Mouse (Mus musculus): Measurements from ENCODE around the gene Cldn6. TPM values are rescaled to one million over a fixed set of nuclear protein-coding genes. Genes with fewer than 3 reads are reported as not detected.

Cldn6 gene
- polyA plus RNA-seq, 1 experiment from 2014 or later, result 6.3 TPM

DNA sequence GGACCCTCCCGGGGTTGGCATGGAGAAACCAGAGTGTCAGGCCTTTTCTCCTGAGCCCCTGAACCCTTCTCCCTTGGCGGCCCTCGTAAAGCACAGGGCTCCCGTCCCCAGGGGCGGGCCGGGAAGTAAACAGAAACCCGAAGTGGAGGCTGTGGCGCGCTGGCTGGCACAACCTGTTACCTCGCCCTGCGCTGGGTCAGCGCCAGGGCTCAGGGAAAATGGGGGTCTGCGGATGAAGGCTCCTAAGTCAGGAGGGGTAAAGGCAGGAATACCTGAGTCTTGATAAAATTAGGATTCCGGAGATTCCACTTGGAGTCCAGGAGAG, 18.2 kb upstream of the Cldn6 start:
- Histone ChIP-seq H3K36me3 (ENCODE audit: insufficient read depth, low read length) (no peaks in the 10 kb centered on the region), H3K9me3 (ENCODE audit: low read length) (no peaks in the 10 kb centered on the region), H3K27ac (ENCODE audit: low read length) (no peak overlapping the region), H3K4me3 (ENCODE audit: low read depth, low read length) (peak overlapping the region; percentile 42), H3K4me1 (ENCODE audit: insufficient read depth, low read depth, low read length) (no peaks in the 10 kb centered on the region), H3K27me3 (replicated peaks; ENCODE audit: insufficient read depth, low read length) (peaks cover 8% of the 10 kb centered on the region; the same call in 1 of the 2 replicates), H3K4me2 (replicated peaks; ENCODE audit: low read depth, low read length) (peak overlapping the region; percentile 63), H3K9ac (replicated peaks; ENCODE audit: low read depth) (0 out of 2 replicates have a peak overlapping the region, but pooled peaks have one; percentile 3)
- ATAC-seq (peak; percentile 65), DNase-seq (ENCODE audit: low spot score) (no peak)
- 2% methylated on average over 13 of the region's 14 CpGs for WGBS
- TF ChIP-seq CTCF (IDR thresholded peaks at IDR 0.05), result no peak
- no peak for TF ChIP-seq EP300 (IDR thresholded peaks at IDR 0.05)

DNA sequence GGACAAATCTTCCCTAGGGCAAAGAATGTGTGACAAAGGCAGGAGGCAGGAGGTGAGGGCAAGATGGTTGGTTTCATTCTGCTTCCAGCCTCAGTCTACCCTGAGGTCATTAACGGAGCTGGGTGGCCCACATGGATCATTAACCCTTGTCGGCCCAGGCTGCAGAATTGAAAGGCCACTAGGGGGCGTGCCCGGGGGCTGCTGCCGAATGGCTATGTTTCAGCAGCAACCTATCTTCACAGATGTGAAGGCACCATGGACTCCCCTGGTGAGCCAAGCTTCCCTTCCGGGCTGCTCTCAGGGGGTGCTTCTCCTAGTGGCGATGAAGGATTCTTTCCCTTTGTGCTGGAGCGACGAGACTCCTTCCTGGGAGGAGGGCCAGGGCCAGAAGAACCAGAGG, 17.5 kb upstream of the Cldn6 start:
- Histone ChIP-seq H3K9me3 (ENCODE audit: low read length) (no peaks in the 10 kb centered on the region), H3K4me3 (ENCODE audit: low read depth, low read length) (no peak overlapping the region), H3K4me2 (replicated peaks; ENCODE audit: low read depth, low read length) (no peak overlapping the region; the same call in 1 of the 2 replicates), H3K9ac (replicated peaks; ENCODE audit: low read depth) (no peak overlapping the region), H3K27ac (ENCODE audit: low read length) (no peak overlapping the region), H3K27me3 (replicated peaks; ENCODE audit: insufficient read depth, low read length) (peaks cover 8% of the 10 kb centered on the region; the same call in 1 of the 2 replicates), H3K36me3 (ENCODE audit: insufficient read depth, low read length) (no peaks in the 10 kb centered on the region), H3K4me1 (ENCODE audit: insufficient read depth, low read depth, low read length) (no peaks in the 10 kb centered on the region)
- DNase-seq (ENCODE audit: low spot score) (no peak), ATAC-seq (no peak)
- TF ChIP-seq CTCF (IDR thresholded peaks at IDR 0.05) (peak; percentile 59), EP300 (IDR thresholded peaks at IDR 0.05) (no peak)
- WGBS, result 2% methylated on average over 9 of the region's 9 CpGs

DNA sequence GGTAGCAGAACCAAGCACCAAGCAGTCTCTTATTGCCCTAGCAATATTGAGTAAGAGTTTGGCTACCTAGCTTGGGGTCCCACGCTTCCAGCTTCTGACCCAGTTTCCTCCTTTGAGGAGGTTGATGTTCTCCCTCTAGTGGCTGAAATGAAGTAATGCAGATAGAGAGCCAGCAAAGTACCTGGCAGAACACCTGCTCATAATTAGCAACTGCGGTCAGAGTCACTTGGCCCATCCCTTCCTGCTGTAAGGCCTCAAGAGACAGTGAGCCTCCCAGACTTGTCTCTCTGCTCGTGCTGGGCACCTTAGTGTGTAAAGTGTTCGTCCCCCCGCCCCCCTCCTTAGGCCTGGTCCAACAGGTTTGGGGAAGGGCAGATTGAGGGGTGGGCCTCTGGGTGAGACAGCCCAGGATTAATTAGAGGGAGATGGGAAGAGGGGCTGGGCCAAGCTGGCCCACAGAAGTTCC, 14.5 kb upstream of the Cldn6 start:
- 19% methylated on average over 5 of the region's 5 CpGs for WGBS
- Histone ChIP-seq H3K4me1 (ENCODE audit: insufficient read depth, low read depth, low read length) (no peaks in the 10 kb centered on the region), H3K9me3 (ENCODE audit: low read length) (no peaks in the 10 kb centered on the region), H3K9ac (replicated peaks; ENCODE audit: low read depth) (no peak overlapping the region), H3K4me3 (ENCODE audit: low read depth, low read length) (no peak overlapping the region), H3K4me2 (replicated peaks; ENCODE audit: low read depth, low read length) (no peak overlapping the region), H3K27ac (ENCODE audit: low read length) (no peak overlapping the region), H3K27me3 (replicated peaks; ENCODE audit: insufficient read depth, low read length) (peaks cover 8% of the 10 kb centered on the region; the same call in 1 of the 2 replicates), H3K36me3 (ENCODE audit: insufficient read depth, low read length) (peaks cover 13% of the 10 kb centered on the region; the same call in 1 of the 2 replicates)
- TF ChIP-seq CTCF (IDR thresholded peaks at IDR 0.05) (peak; percentile 82), EP300 (IDR thresholded peaks at IDR 0.05) (no peak)
- ATAC-seq (no peak), DNase-seq (ENCODE audit: low spot score) (peak; percentile 73)

DNA sequence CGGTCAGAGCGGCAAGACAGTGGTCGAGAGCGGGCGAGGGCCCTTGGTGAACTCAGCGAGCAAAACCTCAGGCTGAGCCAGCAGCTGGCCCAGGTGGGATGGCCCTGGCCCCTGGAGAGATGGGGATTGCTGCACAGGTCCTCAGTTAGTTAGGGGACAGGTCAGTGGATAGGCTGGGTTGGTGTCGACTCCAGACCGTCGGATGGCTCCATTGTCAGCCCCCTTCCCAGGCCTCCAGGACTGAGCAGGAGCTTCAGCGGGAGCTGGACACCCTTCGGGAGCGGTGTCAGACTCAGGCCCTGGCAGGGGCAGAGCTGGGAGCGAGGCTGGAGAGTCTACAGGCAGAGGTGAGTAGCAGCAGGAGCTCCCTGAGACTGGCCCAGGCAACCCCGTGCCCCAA, 13.5 kb upstream of the Cldn6 start:
- Histone ChIP-seq H3K4me2 (replicated peaks; ENCODE audit: low read depth, low read length) (no peak overlapping the region), H3K36me3 (ENCODE audit: insufficient read depth, low read length) (peaks cover 13% of the 10 kb centered on the region; the same call in 1 of the 2 replicates), H3K27ac (ENCODE audit: low read length) (no peak overlapping the region), H3K9ac (replicated peaks; ENCODE audit: low read depth) (no peak overlapping the region), H3K4me3 (ENCODE audit: low read depth, low read length) (no peak overlapping the region), H3K9me3 (ENCODE audit: low read length) (no peaks in the 10 kb centered on the region), H3K27me3 (replicated peaks; ENCODE audit: insufficient read depth, low read length) (peaks cover 7% of the 10 kb centered on the region; the same call in 1 of the 2 replicates), H3K4me1 (ENCODE audit: insufficient read depth, low read depth, low read length) (no peaks in the 10 kb centered on the region)
- DNase-seq (ENCODE audit: low spot score) (no peak), ATAC-seq (no peak)
- WGBS, result 78% methylated on average over 14 of the region's 14 CpGs
- no peak for TF ChIP-seq CTCF (IDR thresholded peaks at IDR 0.05)
- TF ChIP-seq EP300 (IDR thresholded peaks at IDR 0.05), result no peak

DNA sequence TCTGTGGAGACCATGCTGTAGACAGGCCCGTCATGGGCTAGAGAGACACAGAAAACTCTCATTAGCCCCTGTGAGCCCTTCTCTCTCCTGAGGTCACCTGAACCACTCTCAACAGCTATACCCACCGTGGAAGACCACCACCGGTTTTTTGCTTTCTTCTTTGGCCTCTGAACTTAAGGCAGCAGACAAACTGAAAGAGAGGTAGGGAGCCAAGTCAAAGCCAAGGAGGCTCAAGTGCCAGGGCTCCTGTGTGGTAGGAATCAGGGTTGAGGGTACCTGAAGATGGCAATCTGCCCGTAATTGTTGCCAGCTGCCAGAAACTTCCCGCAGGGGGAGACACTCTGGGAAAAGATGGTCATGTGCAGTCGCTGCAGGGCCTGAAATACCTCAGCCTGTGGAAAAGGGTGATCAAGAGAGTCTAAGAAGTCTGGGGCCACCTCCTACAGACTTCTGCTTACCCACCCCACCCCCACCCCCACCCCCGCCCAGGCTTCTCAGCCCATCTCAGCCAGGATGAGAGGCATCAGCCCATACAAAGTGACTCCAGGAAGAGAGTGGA, 8.5 kb upstream of the Cldn6 start:
- no peak for ATAC-seq
- H3K9ac ChIP-seq (replicated peaks; ENCODE audit: low read depth), result no peak overlapping the region
- H3K27ac ChIP-seq (ENCODE audit: low read length), result no peak overlapping the region
- no peaks in the 10 kb centered on the region for H3K27me3 ChIP-seq (replicated peaks; ENCODE audit: insufficient read depth, low read length)
- DNase-seq (ENCODE audit: low spot score), result no peak
- no peak overlapping the region for H3K4me2 ChIP-seq (replicated peaks; ENCODE audit: low read depth, low read length)
- peaks cover 13% of the 10 kb centered on the region; the same call in 1 of the 2 replicates for H3K36me3 ChIP-seq (ENCODE audit: insufficient read depth, low read length)
- WGBS, result 78% methylated on average over 7 of the region's 7 CpGs
- no peak overlapping the region for H3K4me3 ChIP-seq (ENCODE audit: low read depth, low read length)
- H3K9me3 ChIP-seq (ENCODE audit: low read length), result no peaks in the 10 kb centered on the region
- no peak for TF ChIP-seq EP300 (IDR thresholded peaks at IDR 0.05)
- peak; percentile 11; the same call in 1 of the 2 replicates for TF ChIP-seq CTCF (IDR thresholded peaks at IDR 0.05)
- H3K4me1 ChIP-seq (ENCODE audit: insufficient read depth, low read depth, low read length), result peaks cover 15% of the 10 kb centered on the region; the same call in 1 of the 2 replicates

DNA sequence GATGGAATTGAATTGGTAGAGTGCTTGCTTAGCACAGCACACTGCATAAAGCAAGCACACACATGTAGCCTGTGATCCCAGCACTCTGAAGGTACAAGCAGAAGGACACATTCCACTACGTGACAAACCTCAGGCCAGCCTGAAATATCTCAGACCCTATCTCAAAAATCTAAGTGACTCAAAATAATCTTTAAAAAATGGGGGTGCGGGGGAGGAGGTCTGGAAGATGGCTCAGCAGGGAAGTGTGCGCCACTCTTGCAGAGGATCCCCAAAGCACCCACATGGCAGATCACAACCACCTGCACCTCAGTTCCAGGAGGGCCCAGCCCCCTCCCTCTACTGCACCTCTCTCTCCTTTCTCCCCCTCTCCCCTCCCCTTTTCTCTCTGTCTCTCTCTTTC, 7.5 kb upstream of the Cldn6 start:
- Histone ChIP-seq H3K9me3 (ENCODE audit: low read length) (no peaks in the 10 kb centered on the region), H3K36me3 (ENCODE audit: insufficient read depth, low read length) (peaks cover 13% of the 10 kb centered on the region; the same call in 1 of the 2 replicates), H3K4me3 (ENCODE audit: low read depth, low read length) (no peak overlapping the region), H3K27me3 (replicated peaks; ENCODE audit: insufficient read depth, low read length) (no peaks in the 10 kb centered on the region), H3K4me1 (ENCODE audit: insufficient read depth, low read depth, low read length) (peaks cover 15% of the 10 kb centered on the region; the same call in 1 of the 2 replicates), H3K9ac (replicated peaks; ENCODE audit: low read depth) (no peak overlapping the region), H3K4me2 (replicated peaks; ENCODE audit: low read depth, low read length) (no peak overlapping the region), H3K27ac (ENCODE audit: low read length) (no peak overlapping the region)
- no peak for DNase-seq (ENCODE audit: low spot score)
- TF ChIP-seq EP300 (IDR thresholded peaks at IDR 0.05), result no peak
- no peak for TF ChIP-seq CTCF (IDR thresholded peaks at IDR 0.05)
- no peak for ATAC-seq
- 88% methylated on average over 3 of the region's 3 CpGs for WGBS

Data from lung, postnatal 0 days (tissue).